Mouse (Mus musculus) small intestine, adult 2 months (tissue): ENCODE results near the gene Cadps2.

Experiments
- CTCF ChIP-seq: fragments of 200-500 bp; IDR thresholded peaks from 2 replicates; pipeline ENCODE4 v1.5.1; 2012; ENCODE audit warnings: low read depth, mild to moderate bottlenecking, control low read depth, inconsistent platforms, low read length, moderate library complexity, mixed read lengths; ENCODE audit not compliant: insufficient replicate concordance, insufficient read length; ENCODE audit errors: extremely low read depth
- POLR2A ChIP-seq: fragments of 200-500 bp; IDR thresholded peaks from 2 replicates; pipeline ENCODE4 v1.6.1; 2012; ENCODE audit warnings: low read depth, mild to moderate bottlenecking, control low read depth, inconsistent platforms, low read length, moderate library complexity

GRCm38 (mm10) chr6:23522556-23522955 is 316.7 kb downstream of the Cadps2 start:
- TF ChIP-seq POLR2A (no peak), CTCF (no peak)
